Mouse (Mus musculus): ENCODE data around the gene B230217C12Rik. TPM values are rescaled to one million over a fixed set of nuclear protein-coding genes. Genes with fewer than 3 reads are reported as not detected.
"Not testable (repeated sequence)": the region's sequence is repeated elsewhere in the genome, so short reads cannot be mapped to it uniquely, and the experiment has no call there.

B230217C12Rik gene
- polyA plus RNA-seq, 1 experiment from 2014 or later: 32.3 TPM

DNA sequence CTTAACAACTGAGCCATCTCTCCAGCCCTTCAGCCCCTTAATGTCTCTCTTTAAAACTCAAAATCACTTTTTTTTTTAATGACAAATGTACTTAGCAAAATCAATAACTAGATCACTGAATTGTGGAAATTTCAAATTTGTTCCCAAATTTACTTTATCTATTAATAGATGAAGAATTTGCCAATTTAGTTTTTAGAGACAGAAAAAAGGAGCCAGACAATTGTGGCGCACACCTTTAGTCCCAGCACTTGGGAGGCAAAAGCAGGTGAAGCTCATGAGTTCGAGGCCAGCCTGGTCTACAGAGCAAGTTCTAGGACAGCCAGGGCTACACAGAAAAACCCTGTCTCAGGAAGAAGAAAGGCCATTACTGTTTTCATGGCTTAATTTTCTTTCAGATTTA is 11.0 kb downstream of the B230217C12Rik start:
- no peak for ATAC-seq (ENCODE audit: low read depth)
- Histone ChIP-seq H3K4me1 (replicated peaks) (no peaks in the 10 kb centered on the region), H3K4me2 (no peak overlapping the region), H3K27me3 (no peaks in the 10 kb centered on the region), H3K9me3 (no peaks in the 10 kb centered on the region), H3K36me3 (no peaks in the 10 kb centered on the region), H3K9ac (no peak overlapping the region), H3K4me3 (no peak overlapping the region), H3K27ac (replicated peaks) (no peak overlapping the region)
- 88% methylated on average over 2 of the region's 2 CpGs for WGBS

DNA sequence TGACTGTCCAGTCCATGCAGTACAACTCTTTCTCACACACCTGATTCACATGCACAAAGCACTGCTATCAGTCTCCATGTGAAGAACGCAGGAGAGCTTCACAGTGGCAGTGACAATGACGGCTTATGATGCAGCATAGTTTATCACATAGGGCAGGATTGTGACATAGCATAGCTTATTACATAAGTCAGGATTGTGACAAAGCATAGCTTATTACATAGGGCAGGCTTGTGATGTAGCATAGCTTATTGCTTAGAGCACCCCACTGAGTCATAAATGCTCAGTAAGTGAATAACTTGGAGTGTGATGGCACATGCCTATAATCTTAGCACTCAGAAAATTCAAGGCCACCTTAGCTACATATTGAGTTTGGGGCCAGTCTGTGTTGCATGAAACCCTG is 14.9 kb downstream of the B230217C12Rik start:
- Histone ChIP-seq H3K9me3 (no peaks in the 10 kb centered on the region), H3K27me3 (no peaks in the 10 kb centered on the region), H3K9ac (no peak overlapping the region), H3K4me3 (no peak overlapping the region), H3K27ac (replicated peaks) (no peak overlapping the region), H3K4me2 (no peak overlapping the region), H3K36me3 (no peaks in the 10 kb centered on the region), H3K4me1 (replicated peaks) (no peaks in the 10 kb centered on the region)
- no peak for ATAC-seq (ENCODE audit: low read depth)
- WGBS: 88% methylated on average over 2 of the region's 2 CpGs

DNA sequence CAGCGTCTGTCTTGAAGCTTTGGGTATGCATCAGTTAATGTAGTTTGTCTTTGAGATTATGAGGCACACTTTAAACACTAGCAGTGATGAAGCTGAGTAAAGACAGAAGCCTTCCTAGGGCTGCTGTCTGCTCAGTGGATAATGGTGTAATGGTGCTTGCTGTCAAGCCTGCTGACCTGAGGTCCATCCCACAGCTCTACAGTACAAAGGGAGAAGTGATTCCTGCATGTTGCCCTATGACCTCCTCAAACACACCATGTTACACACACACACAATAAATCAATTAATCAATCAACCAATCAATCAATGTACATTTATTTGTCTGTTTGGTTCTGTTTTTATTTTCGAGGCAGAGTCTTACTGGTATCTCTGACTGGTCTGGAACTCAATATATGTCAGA is 21.6 kb downstream of the B230217C12Rik start:
- no peaks in the 10 kb centered on the region for H3K36me3 ChIP-seq
- H3K27ac ChIP-seq (replicated peaks): no peak overlapping the region
- H3K9me3 ChIP-seq: no peaks in the 10 kb centered on the region
- no peak for ATAC-seq (ENCODE audit: low read depth)
- no peaks in the 10 kb centered on the region for H3K27me3 ChIP-seq
- 79% methylated on average over 2 of the region's 2 CpGs for WGBS
- no peaks in the 10 kb centered on the region for H3K4me1 ChIP-seq (replicated peaks)
- no peak overlapping the region for H3K4me3 ChIP-seq
- H3K9ac ChIP-seq: no peak overlapping the region
- H3K4me2 ChIP-seq: no peak overlapping the region

DNA sequence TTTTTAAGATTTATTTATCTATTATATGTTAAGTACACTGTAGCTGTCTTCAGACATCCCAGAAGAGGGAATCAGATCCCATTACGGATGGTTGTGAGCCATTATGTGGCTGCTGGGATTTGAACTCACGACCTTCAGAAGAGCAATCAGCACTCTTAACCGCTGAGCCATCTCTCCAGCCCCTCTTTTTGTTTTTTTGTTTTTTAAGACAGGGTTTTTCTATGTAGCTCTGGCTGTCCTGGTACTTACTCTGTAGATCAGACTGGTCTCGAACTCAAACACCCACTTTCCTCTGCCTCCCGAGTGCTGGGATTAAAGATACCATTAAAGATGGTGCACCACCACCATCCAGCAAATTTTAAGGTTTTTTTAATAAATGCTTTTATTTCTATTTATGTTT is 24.8 kb downstream of the B230217C12Rik start:
- Histone ChIP-seq H3K4me3 (no peak overlapping the region), H3K4me2 (no peak overlapping the region), H3K9ac (no peak overlapping the region), H3K36me3 (no peaks in the 10 kb centered on the region), H3K9me3 (no peaks in the 10 kb centered on the region), H3K4me1 (replicated peaks) (no peaks in the 10 kb centered on the region), H3K27me3 (no peaks in the 10 kb centered on the region), H3K27ac (replicated peaks) (no peak overlapping the region)
- WGBS: 85% methylated on average over 5 of the region's 5 CpGs
- ATAC-seq (ENCODE audit: low read depth): no peak

DNA sequence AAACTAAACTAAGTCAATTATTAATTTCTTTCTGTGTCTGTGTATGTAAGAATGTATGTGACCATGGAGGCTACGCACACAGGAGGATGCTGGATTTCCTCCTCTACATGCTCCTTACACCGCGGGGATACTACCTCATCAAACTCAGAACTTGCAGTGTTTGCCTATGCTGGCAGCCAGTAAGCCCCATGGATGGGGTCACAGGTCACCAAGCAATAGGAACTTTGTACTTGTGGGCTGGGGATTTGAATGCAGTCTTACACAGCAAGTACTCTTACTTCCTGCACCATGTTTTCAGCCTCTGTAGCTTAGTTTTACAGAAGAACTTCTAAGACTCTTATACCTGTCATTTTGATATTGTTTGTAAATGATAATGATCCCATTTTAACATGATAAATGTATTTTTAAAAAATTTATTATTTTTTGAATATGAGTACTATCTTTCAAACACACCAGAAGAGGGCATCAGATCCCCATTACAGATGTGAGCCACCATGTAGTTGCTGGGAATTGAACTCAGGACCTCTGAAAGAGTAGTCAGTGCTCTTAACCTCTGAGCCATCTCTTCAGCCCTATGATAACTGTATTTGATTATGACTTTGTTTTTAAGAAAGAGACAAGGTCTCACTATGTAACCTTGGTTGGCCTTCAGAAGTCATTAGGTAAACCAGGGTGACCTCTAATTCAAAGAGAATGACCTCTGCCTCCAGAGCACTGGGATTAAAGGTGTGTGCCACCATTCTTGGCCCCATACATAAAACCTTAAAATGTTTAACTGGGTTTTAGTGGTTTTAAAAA is 25.7 kb downstream of the B230217C12Rik start:
- no peak for ATAC-seq (ENCODE audit: low read depth)
- no peaks in the 10 kb centered on the region for H3K9me3 ChIP-seq
- H3K27me3 ChIP-seq: no peaks in the 10 kb centered on the region
- no peak overlapping the region for H3K4me2 ChIP-seq
- H3K4me3 ChIP-seq: no peak overlapping the region
- H3K9ac ChIP-seq: no peak overlapping the region
- no peaks in the 10 kb centered on the region for H3K36me3 ChIP-seq
- no peak overlapping the region for H3K27ac ChIP-seq (replicated peaks)
- H3K4me1 ChIP-seq (replicated peaks): no peaks in the 10 kb centered on the region
- WGBS: 89% methylated on average over 3 of the region's 3 CpGs

DNA sequence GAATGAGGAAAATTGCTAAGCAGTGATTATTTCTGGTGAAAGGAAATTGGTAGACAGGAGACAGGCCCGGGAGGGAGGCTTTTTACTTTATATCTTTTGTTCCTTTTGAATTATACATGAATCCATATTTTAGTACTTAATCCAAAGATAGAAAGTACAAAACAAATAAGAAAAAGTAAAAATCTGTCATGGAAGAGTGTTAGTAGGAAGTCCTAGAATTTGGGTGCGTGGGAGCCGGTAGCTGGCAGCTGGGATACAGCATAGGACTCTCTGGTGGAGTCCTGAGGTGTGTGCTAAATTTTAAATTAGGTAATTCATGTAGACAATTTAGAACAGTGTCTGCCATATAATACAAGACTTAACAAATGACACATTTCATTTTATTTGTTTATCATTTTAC is 27.0 kb downstream of the B230217C12Rik start:
- no peak for ATAC-seq (ENCODE audit: low read depth)
- no peak overlapping the region for H3K4me2 ChIP-seq
- H3K27ac ChIP-seq (replicated peaks): no peak overlapping the region
- H3K36me3 ChIP-seq: no peaks in the 10 kb centered on the region
- no peak overlapping the region for H3K9ac ChIP-seq
- no peaks in the 10 kb centered on the region for H3K9me3 ChIP-seq
- H3K4me3 ChIP-seq: no peak overlapping the region
- WGBS: 95% methylated on average over 3 of the region's 3 CpGs
- no peaks in the 10 kb centered on the region for H3K27me3 ChIP-seq
- H3K4me1 ChIP-seq (replicated peaks): no peaks in the 10 kb centered on the region

DNA sequence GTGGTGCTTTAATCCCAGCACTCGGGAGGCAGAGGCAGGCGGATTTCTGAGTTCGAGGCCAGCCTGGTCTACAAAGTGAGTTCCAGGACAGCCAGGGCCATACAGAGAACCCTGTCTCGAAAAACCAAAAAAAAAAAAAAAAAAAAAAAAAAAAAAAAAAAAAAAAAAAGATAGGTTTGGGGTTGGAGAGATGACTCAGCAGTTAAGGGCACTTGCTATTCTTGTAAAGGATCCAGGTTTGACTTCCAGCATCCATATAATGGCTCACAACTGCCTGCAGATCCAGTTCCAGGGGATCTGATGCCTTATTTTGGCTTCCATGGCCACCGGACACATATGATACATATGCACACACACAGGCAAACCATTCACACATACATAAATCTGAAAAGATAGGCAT is 31.8 kb downstream of the B230217C12Rik start:
- not testable (repeated sequence) for H3K4me3 ChIP-seq; H3K9me3 ChIP-seq; ATAC-seq (ENCODE audit: low read depth); H3K36me3 ChIP-seq; H3K27ac ChIP-seq (replicated peaks); H3K4me1 ChIP-seq (replicated peaks); H3K27me3 ChIP-seq; H3K4me2 ChIP-seq; H3K9ac ChIP-seq
- 85% methylated on average over 5 of the region's 5 CpGs for WGBS

DNA sequence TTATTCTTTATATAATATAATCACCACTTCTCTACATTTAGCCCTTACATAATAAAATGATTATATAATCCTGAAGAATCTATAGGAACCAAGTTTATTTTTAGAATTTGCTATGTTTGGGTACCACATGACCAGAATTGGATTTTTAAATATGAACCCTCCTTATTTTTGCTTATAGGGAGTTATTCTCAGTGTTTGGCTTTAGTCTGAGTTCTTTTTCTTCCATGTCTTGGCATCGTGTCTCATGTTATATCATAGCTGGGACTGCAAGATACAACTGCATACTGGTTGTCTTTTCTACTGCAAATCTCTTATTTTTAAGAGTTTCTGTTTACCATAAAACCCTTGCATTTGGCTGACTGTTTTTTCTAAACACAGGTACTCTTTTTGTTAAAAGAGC is 33.8 kb downstream of the B230217C12Rik start:
- no peak overlapping the region for H3K27ac ChIP-seq (replicated peaks)
- no peak for ATAC-seq (ENCODE audit: low read depth)
- 96% methylated on average over 1 of the region's 1 CpGs for WGBS

DNA sequence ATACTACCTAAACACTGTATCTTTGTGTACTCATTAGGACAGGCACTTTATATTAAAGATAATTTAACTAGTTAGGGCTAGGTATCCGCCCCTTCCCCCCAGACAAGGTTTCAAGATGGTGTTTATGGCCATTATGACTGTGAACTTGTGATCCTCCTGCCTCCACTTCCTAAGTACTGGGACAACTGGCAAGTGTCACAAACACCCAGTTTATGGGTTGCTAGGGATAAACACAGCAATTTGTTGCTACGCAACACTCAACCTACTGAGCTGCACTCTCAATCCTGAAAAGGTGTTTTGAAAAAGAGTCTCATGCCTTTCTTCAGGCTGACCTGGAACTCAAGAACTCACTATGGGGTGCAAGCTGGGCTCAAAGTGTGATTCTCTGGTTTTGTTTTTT is 36.8 kb downstream of the B230217C12Rik start:
- no peak for ATAC-seq (ENCODE audit: low read depth)
- Histone ChIP-seq H3K9ac (no peak overlapping the region), H3K27me3 (no peaks in the 10 kb centered on the region), H3K36me3 (no peaks in the 10 kb centered on the region), H3K4me2 (no peak overlapping the region), H3K27ac (replicated peaks) (no peak overlapping the region), H3K4me3 (no peak overlapping the region), H3K4me1 (replicated peaks) (no peaks in the 10 kb centered on the region), H3K9me3 (no peaks in the 10 kb centered on the region)
- 75% methylated on average over 2 of the region's 2 CpGs for WGBS

More for the DNA sequence above, 33.8 kb downstream of the B230217C12Rik start:
- H3K9ac ChIP-seq: no peak overlapping the region
- H3K4me2 ChIP-seq: no peak overlapping the region
- no peaks in the 10 kb centered on the region for H3K36me3 ChIP-seq
- no peaks in the 10 kb centered on the region for H3K9me3 ChIP-seq
- H3K27me3 ChIP-seq: no peaks in the 10 kb centered on the region
- H3K4me3 ChIP-seq: no peak overlapping the region
- H3K4me1 ChIP-seq (replicated peaks): no peaks in the 10 kb centered on the region

DNA sequence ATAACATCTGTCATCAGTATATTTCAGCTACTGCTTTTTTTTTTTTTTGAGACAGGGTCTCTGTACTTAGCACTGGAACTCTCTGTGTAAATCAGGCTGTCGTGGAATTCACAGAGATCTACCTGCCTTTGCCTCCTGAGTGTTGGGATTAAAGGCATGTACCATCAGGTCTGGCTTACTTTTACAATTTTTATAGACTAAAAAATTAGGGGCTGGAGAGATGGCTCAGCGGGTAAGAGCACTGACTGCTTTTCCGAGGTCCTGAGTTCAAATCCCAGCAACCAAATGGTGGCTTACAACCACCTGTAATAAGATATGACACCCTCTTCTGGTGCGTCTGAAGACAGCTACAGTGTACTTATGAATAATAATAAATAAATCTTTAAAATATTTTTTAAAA is 39.8 kb downstream of the B230217C12Rik start:
- Histone ChIP-seq H3K27ac (replicated peaks) (no peak overlapping the region), H3K4me1 (replicated peaks) (0 out of 2 replicates have a peak, but pooled peaks cover 5% of the 10 kb centered on the region), H3K9me3 (no peaks in the 10 kb centered on the region), H3K4me3 (no peak overlapping the region), H3K9ac (no peak overlapping the region), H3K4me2 (no peak overlapping the region), H3K36me3 (no peaks in the 10 kb centered on the region), H3K27me3 (no peaks in the 10 kb centered on the region)
- no peak for ATAC-seq (ENCODE audit: low read depth)
- WGBS: 93% methylated on average over 4 of the region's 4 CpGs

DNA sequence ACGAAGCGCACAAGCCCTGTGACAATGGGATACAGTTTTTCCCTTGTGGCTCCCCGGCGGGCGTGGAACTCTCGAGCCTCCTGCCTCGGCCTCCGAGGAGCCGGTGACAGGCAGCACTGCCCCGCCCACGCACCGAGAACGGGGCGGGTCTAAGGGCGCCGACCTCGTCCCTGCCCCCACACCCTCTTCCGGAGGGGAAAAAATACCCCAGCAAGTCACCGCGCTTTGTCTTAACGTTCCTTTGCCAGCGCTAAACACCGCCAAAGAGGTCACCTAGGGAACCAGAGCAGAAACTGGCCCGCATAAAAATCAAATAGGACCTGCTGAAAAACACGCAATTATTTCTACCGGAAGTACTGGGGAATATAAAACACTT is 43.0 kb downstream of the B230217C12Rik start:
- H3K4me1 ChIP-seq (replicated peaks): 0 out of 2 replicates have a peak, but pooled peaks cover 5% of the 10 kb centered on the region
- peak; percentile 59 for ATAC-seq (ENCODE audit: low read depth)
- H3K36me3 ChIP-seq: no peaks in the 10 kb centered on the region
- H3K4me3 ChIP-seq: peak overlapping the region; percentile 59
- H3K9me3 ChIP-seq: no peaks in the 10 kb centered on the region
- H3K27ac ChIP-seq (replicated peaks): peak overlapping the region; percentile 85
- H3K9ac ChIP-seq: peak overlapping the region; percentile 65
- H3K4me2 ChIP-seq: peak overlapping the region; percentile 62
- WGBS: 4% methylated on average over 26 of the region's 26 CpGs
- no peaks in the 10 kb centered on the region for H3K27me3 ChIP-seq

DNA sequence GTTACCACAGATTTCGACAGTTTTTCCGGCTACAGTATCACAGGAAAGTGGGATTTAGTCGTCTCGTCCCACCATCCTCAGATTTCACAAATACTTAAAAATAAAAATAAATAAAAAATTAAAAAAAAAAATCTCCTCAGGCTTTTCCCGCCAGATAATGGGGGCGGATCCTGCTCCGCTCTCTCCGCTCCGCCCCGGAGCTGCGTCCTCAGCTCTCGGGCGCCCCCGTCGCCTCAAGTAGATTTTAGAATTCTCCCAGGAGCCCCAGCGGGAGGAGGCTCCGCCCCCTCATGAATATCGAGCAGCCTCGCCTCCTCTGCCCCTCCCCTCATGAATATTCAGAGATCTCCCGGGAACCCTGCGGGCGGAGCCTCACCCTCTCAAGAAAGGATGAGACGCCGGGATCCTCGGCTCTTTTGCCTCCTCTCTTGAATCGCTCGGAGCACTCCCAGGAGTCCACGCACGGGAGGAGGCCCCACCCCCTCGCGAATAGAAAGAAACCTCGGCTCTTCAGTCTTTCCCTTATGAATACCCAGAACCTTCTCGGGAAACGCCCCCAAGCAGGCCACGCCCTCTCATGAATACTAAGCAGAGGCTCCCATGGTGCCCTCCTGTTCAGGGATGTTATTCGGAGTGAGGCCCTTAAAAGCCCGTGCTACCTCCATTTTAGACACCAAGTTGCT is 43.5 kb downstream of the B230217C12Rik start, which contains the start of gene Fbxo47:
Gene Fbxo47 (minus strand): TSS at position 237 of the 683 bp plus-strand sequence.
- H3K4me2 ChIP-seq: peak within 1 kb of the TSS; percentile 62
- H3K4me1 ChIP-seq (replicated peaks): 0 out of 2 replicates have a peak, but pooled peaks cover 5% of the 10 kb centered on the region
- under 1% methylated on average over 37 of the region's 37 CpGs for WGBS
- peak within 1 kb of the TSS; percentile 59 for H3K4me3 ChIP-seq
- ATAC-seq (ENCODE audit: low read depth): peak; percentile 97
- H3K27me3 ChIP-seq: no peaks in the 10 kb centered on the region
- peak within 1 kb of the TSS; percentile 65 for H3K9ac ChIP-seq
- no peaks in the 10 kb centered on the region for H3K9me3 ChIP-seq
- no peaks in the 10 kb centered on the region for H3K36me3 ChIP-seq
- peak within 1 kb of the TSS; percentile 85 for H3K27ac ChIP-seq (replicated peaks)
